Mouse (Mus musculus): ENCODE data around the gene Tmem184b.

Gene Tmem184b

DNA sequence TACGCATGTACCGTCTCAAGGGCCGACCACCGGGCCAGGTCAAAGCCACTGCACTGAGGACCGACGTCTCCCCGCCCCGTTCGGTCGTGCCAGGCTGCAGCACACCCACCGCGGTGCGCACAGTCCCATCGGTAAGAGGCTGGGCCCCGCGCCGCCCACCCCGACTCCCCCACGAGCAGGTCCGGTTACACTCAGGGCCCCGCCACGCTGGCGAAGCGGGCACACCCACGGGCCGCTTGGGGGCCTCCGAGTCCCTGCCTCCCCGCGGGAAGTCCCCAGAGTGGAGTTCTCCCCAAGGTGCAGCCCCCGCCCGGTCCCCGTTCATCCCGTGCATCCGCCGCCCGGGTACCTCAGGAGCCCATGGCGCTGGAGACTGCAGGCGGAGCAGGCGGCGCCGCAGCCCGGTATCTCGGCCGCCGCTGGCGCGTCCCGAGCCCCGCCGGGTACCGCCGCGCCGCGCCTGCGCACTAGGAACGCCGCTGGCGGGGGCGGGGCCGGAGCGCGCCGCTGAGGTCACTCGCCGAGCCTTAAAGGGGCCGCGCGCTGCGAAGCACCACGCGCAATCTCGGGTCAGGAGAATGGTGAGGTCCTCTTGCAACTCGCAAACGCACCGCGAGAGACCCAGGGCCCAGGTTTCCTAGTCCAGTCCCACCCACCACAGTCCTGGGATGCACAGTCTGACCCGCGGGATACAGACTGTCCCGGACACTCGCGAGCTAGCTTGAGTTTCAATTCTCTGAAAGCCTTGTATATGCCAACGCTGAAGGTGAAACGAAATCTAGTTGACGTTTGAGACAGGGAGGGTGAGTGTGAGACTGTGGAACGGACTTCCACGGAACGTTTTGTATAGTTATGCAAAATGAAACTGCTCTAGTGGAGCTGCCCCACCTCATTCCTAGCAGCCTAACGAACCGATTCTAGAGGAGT, at the start of gene Tmem184b:
Tmem184b (minus strand) TSS at position 734 of the 927 bp plus-strand sequence.
- peak; percentile 86 for DNase-seq

DNA sequence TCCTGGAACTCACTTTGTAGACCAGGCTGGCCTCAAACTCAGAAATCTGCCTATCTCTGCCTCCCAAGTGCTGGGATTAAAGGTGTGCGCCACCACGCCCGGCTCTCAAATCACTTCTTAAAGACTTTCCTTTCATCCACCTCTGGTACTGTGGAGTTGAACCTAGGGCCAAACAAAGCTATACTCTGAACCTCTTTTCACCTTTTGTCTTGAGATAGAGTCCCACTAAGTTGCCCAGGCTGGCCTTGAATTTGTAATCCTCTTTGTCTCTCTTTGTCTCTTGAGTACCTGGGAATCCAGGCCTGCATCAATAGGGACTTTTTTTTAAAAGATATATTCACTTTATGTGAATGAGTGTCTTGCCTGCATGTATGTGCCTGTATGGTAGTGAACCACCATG, 44.7 kb upstream of the Tmem184b start:
- no peak for DNase-seq

DNA sequence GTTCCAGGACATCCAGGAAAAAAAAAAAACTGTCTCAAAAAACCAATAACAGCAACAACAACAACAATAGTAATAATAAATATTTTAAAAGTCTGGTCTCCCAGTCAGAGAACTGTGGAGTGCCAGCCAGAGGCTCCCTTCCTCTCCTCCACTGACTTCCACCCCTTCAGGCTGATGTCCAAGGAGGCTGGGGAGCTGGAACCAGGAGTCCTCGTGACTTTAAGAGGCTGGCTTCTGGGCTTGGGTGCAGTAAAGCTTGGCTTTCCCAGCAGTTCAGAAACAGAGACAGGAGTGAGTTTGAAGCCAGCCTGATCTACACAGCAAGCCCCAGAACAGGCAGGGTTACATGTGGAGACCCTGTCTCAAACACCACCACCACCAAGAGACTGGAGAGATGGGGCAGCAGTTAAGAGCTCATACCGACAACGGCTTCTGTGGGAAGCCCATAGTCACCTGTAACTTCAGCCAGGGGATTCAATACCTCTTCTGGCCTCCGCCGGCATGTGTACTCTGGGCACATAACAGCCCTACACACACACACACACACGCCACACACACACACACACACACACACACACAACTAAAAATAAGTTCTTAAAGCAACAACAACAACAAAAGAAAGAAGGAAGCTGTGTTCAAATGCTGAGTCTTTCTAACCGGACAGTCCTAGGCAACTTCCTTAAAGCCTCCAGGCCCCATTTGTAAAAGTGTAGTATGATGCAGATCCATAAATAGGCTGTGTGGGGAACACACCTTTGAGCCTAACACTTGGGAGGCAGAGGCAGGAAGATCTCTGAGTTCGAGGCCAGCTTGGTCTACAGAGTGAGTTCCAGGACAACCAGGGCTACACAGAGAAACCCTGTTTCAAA, 42.7 kb upstream of the Tmem184b start:
- no peak for DNase-seq

DNA sequence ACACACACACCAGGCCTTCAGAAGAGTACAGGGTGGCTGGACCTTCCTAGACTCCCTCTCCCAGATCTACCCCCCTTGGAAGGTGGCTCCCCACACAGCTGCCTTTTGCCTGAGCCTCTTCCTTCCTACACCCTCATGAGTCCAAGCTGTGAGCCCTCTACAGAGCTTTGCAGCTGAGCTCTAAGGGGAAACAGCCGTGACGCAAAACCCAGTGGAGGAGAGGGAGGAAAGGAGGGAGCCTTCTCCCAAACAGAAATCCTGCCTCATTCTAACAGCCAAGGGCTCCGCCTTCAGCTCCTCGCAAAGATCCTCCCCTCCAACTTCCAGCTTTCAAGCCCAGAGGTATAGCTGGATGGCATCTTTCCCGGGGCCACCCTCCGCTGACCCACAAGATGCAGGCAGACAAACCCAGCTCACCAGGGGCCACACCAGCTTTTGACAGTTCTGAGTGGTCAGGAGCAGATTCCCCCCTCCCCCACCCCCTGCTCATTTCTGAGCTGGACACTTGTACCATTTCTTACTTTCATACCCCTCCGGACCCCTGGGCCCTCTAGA, 40.6 kb upstream of the Tmem184b start:
- no peak for DNase-seq

DNA sequence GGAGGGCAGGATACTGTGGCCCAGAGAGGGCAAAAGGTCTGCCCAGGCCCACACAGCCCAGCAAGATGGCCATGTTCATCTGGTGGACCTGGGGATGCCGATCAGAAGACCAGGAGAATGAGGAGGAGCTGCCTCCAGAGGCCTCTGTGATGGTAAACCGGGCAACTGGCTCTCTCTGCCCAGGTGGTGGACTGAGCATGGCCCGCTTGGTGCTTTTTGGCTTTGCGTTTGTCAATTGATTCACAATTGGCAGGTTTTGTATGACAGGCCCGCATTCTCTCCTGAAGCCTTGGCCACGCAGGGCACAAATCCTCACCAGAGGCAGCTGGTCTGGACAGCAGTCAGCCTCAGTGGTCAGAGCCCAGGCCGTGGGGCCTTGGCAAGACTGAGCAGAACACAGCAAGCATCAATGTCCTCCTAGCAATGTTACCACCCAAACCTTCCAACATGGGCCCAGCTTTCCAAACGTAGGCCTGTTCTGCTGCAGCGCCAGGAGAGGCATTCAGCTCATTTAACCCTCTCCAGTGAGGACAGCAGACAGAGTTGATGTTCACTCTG, 39.7 kb upstream of the Tmem184b start:
- DNase-seq: no peak

DNA sequence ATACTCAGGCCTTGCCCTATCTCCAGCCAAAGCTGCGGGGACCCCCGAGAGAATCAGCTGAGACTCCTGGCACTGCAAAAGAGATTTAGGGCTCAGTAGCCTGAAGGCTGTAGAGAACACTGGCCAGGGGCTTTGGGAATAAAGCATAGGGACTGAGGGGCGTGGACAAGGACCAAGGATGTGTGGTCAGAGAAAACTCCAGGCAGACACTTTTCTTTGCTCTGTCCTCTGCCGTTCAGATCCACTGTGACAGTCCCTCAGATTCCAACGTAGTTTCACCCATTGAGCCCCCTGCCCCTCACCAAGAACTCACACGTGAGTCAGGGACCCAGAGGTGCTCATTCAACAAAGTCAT, 38.9 kb upstream of the Tmem184b start:
- no peak for DNase-seq

DNA sequence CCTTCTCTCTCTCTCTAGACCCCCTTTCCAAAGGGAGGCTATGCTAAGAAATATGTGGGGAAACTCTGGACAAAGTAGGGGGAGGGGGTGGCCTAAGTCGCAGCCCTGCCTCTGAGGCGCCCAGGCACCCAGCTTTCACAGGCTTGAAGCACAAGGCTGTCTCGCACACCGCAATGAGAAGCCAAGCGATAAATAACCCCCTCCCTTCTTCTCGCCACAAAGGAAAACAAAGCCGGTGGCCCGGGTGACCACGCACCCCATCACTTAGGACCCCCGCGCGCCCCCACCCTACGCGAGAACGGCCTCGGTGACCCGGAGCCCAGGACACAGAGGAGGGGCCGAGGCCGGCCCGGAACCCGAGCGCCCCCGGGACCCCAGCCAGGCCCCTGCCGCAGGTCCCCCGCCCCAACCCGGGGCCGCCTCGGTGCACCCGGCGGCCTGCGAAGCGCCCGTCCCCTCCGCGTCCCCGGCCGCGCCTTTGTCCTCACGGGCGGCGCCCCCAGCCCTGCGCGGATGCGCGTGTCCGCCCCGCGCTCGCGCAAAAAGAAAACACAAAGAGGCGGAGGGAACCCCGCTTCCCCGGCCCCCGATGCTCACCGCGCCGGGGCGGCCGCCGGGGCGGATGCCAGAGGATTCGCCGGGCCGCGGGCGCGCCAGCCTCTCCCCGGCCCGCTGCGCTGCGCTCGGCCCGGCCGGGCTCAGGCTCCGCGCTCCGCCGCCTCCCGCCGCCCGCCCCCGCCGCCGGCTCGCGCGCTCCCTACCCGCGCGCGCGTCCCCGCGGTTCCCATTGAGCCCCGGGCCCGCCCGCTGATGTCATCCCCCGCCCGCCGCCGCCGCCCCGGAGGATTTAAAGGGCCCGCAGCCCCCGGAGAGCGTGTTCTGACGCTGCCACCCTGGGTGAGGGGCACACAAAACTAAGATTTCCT, 38.2 kb upstream of the Tmem184b start:
- DNase-seq: peak; percentile 79

DNA sequence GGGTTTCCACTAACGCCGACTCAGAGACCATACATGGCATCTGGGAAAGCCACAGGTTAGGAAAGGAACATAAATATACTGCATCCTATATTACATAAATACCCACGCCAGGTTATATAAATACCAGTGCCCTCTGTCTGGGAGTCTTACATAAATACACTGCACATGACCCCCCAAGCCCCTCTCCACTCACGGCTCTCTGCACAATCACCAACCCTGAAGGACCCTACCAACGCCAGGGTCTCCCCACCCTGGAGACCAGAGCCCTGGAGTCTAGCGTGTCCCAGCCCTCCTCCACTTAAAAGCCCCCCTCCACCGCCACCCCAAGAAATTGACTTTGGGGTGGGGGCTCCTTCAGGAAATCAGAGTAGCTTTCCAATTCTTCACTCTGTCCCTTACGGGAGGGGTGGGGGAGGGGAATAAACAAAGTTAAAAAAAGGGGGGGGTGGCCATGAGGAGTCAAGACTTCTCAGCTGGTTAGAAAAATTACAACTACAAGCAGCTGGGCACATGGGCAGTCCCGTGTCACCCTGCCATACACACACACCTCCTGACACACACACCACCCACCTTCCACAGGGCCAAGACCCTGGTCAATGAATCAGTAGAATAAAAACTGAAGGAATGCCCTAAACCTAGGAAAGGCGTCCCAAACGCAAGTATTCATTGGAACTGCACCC, 37.4 kb upstream of the Tmem184b start:
- no peak for DNase-seq

DNA sequence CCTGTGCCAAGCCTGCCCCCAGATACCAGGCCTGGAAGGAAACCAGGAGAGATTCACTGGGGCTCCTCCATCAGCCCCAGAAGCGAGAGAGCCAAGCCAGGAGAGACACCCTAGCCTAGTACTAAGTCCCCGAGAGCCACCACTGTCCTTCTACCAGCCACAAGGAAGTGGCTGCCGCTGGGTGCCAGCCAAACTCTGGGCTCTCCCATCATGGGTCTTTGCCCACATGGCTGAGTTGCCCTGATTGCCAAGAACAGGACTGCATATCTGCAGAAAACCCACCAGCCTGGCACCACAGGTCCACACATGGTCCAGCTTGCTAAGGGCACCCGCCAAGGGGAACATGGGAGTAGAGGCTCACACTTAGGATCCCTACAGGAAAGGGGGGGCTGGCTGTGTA, 36.9 kb upstream of the Tmem184b start:
- peak; percentile 71 for DNase-seq

DNA sequence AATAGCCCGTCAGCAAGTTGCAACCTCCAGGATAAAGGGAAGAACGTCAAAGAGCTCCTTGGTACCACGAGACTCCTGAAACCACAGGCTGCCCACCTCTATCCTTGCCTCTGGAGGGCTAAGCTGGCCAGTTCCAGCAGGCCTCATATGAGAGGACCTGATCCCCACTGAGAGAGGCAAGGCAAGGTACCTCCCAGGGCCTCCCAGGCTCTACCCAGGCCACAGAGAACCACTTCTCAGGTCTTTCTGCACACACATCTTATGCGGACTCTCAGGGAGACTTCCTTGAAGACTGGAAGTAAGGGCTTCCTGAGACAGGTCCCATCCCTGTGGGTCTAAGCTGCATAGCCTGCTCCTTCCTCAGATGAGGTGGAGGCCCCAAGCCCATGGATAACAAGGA, 36.0 kb upstream of the Tmem184b start:
- DNase-seq: no peak

DNA sequence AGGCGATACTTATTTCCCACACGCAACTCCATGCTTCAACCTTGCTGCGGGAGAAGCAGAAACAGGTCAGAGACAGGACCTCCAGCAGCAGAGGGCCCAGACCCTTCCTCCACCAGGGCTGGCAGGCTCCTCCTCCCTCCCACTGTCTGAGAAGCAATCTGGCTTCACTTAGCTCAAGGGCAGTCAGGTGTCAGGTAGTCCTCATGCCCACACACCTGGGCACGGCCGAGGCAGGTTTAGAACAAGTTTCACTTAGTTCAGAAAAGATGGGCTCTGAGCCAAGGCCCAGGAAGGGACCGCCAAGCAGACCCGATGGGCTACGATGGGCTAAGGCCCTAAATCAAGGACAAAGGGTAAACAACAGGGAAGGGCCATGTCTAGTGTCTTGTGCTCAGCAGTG, 35.4 kb upstream of the Tmem184b start:
- no peak for DNase-seq

DNA sequence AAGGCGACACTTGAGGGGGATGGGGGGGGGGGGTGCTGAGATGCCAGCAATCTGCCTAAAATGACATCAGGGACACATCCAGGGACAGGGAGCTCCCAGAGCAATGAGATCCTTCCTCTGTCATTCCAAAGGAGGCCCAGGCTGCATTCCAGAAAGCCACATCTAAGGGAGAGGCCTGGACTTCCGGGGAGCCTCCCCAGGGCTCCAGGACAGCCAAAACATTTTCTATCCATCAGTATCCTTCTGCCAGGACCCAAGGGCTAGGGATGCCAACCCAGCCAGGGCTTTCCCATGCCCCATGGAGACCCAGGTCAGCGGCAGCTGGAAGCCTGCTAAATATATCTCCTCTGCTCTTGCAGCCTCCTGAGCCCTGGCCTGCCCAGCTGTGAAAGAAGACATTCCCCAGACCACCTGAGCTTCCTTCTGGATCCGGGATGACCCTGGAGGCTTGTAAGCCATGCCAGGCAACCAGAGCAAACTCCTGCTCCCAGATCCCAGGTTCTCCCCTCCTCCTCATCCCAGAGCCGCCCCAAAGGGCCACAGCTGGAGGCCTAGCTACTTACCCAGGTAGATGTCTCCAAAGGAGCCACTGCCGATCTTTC, 34.9 kb upstream of the Tmem184b start:
- DNase-seq: no peak

DNA sequence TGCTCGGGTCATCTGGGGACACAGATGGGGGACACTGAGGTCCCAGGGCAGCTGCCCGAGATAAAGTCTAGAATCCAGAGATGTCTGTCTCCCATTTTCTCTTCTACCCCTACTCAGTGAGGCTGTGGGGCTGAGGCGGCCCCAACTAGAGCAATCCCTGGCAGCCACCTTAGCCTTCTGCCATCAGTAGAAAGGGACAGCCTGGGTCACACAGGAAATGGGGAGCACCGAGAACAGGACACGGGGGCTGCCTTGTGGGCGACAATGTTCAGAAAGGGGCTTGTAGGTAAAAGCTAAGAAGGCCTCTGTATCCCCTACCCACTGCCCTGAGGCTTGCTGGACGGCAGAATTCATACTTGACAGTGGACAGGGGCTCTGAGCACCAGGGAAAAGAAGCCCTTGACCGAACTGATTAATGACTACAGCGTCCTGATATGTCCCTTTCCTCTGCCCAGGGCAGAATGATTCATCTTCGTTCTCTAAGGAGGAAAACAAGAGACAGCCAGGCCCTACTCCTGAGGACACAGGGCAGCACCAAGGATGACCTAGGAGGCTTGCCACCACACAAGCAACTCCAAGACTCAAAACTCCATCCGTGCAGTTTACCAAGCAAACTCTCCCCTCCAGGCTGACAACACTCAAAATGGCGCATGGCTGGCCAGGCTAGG, 34.3 kb upstream of the Tmem184b start:
- DNase-seq: no peak

DNA sequence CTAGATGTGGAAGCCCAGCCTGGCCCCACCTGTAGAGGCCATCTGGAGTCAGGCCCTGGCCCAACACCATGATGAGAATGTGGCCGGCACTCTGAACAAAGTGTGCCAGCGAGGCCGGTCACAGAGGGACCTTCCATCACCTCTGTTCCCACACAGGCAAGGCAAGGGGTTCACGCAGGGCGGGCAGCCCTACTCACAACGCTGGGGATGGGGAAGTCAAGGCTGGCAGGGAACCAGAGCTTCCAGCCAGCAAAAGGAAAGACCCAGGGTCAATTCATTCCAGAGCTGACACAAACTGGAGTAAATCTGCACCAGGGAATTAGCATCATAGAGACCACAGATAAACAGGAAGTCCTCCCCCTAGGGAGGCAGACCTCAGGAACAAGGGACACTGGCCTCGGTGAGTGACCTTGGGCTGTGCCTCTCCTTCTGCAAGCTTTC, 33.1 kb upstream of the Tmem184b start:
- DNase-seq: peak; percentile 73

DNA sequence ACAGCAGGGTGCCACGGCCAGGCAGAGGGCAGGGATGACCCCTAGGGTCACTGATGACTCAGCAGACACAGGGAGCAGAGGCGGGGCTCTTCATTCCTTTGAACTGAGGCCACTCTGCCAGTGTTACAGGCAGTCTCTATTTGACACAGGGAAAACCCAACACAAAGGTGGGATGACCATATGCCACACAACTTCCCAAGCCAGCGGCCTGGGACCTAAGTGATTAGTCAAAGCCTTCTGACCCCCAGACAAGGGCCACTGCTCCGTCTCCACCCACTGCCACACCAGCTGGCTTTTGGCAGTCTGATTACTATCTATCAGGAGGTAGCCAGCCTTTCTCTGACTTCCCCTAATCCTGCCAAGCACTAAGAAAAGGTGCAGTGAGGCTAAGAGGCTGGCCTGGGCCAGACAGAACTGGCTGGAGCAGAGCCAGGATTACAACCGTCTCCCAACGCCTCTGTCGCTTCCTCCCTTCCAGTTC, 31.9 kb upstream of the Tmem184b start:
- DNase-seq: no peak

DNA sequence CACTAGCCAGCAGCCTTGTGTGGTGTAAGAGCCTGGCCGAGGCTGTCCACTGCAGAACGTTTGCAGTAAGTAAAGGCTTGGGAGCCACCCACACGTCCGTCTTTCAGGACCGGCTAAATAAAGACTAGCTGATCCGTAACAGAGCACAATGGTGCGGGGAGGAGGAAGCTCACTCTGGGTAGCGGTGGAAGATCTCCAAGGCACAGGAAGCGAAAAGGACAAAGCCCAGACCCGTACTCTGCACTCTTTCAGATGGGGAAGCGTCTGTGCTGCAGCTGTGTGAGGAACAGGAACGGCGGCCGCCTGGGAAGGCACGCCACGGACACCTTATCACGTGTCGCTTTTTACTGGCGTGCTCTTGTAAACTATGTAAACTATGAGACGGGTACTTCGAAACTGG, 29.5 kb upstream of the Tmem184b start:
- DNase-seq: no peak

DNA sequence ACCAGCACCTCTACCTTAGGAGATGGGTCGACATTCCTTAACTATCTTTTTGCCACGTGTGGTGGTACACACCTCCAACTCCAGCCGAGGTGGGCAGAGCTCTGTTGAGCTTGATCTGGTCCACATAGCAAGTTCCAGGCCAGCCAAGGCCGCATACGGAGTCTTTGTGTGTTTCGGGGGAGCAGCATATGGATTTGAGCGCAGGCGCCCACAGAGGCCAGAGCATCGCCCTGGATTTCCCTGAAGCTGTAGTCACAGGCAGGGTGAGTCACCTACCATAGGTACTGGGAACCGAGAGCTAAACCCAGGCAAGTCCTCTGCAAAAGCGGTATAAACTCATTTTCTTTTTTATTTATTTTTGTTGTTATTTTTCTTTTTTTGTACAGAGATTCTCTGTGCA, 29.0 kb upstream of the Tmem184b start:
- DNase-seq: no peak

DNA sequence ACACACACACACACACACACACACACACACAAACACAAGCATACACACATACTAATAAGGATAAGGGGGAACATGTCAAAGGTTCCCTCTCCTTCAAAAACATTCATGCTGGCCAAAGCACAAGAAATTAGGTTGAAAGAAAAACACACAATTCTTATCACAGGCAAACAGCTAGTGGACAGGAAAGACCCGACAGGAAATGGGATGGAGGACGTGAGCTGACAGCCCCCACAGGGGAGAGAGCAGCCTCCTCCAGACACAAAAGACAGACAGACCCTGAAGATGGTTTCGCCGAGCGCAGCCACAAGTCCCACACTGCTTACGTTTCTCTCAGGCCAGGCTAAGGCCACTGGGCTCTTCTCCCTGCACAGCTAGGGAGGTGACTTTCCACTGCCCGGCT, 28.6 kb upstream of the Tmem184b start:
- no peak for DNase-seq

DNA sequence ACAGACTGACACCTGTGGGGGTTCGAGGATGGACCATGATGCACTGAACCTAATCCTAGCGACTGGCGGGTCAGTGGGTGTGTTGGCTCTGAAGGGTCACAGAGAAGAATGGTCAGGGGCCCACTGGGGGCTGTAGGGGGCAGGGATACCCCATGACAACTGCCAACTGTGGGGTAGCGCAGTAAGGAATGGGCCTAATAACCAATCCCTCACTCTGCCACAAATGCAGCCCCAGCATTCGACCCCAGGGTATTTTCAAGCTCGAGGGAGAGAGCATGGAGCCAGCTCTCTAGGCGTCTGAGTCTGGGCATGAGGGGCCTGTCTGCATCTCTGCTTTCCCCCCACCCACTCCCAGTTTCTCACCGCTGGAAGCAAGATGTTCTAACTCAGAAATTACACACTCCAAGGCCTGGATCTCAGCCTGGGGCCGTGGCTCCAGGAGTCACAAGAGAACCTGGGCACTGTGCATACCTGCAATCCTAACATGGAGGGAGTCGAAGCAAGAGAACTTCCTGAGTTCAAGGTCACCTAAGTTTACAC, 27.2 kb upstream of the Tmem184b start:
- no peak for DNase-seq

DNA sequence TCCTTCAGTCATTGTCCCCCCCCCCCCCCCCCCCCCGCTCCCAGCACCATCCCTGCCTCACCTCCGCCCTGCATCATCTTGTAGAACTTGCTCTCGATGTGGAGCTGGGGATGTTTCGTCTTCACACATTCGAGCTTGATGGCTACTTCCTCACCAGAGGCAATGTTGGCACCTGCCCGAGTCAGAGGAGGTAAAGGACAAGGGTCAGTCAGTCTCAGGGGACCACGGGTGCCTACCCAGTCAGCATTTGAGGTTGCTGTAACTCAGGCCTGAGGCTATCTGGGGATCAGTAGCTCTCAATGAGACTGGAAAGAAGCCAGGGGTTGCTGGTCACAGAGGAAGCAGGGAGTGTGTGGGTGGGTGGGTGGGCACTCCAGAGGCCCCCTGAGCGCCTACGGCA, 26.6 kb upstream of the Tmem184b start:
- no peak for DNase-seq
